Mouse (Mus musculus) left cerebral cortex, adult 9 months (tissue): ENCODE data around the gene Speer4e.
A peak's percentile ranks its signal among the peaks of the same experiment; 100 is the strongest.
"Not testable (repeated sequence)": the region's sequence is repeated elsewhere in the genome, so short reads cannot be mapped to it uniquely, and the experiment has no call there.

Experiments
- DNase-seq, 2 experiments: peaks; one replicate each; pipeline ENCODE4 v3.0.0; 2022; ENCODE audit warnings: low spot score in 2 of 2

Speer4e gene

DNA sequence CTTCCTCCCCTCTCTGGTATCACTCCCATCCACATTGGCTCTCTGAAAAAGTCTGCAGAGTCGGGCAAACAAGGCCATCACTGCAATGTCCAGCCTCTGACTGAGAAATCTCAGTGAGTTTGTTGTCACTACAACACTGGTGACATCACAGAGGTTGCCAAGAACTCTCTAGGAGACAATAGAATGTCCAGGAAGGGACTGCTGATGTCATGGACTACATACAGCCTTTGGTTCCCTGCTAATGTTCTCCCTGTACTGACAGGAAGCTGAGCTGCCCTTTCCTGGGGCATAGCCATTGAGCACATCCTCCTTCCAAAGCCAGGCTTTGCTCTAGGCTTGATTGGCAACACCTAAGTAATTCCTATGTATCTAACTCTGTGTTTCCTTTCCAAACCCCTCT lies at the start of gene Speer4e:
Gene Speer4e (minus strand): TSS at position 101 of the 400 bp plus-strand sequence.
- not testable (repeated sequence) for DNase-seq

DNA sequence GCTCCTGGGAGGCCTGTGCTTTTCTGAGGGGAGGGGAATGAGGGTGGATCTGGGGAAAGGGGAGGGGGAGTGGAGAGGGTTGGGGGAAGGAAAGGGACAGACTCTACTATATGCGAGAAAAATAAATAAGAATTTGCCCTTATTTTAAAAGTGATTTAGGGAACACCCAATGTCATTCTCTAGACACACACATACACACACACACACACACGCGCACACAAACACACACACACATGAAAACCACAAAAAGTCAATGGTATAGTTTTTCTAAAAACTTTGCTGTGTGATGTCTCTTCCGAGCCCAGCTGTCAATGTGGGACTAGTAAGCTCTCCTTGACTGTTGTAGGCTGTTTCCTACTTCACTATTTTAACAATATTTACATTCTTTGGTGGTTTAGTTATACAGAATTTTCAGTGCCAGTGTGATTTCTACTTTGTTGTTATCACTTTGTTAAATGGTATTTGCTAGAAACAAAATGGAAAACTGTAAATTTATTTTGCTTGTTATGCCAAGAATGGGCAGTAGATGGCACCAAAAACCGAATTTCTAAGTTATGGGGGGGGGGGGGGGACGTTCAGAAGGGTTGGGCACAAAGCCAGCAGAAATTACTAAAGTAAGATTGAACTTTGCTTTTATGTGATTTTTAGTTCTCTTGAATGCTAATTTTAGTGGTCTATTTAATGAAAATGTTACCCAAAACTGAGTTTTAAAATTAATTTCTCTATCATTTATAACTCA lies 48.6 kb upstream of the Speer4e start:
- not testable (repeated sequence) for DNase-seq

DNA sequence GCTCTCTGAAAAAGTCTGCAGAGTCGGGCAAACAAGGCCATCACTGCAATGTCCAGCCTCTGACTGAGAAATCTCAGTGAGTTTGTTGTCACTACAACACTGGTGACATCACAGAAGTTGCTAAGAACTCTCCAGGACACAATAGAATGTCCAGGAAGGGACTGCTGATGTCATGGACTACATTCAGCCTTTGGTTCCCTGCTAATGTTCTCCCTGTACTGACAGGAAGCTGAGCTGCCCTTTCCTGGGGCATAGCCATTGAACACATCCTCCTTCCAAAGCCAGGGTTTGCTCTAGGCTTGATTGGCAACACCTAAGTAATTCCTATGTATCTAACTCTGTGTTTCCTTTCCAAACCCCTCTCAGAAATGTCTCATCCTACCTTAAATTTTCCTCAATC lies 40.6 kb upstream of the Speer4e start, which contains the start of gene Gm10354:
Gene Gm10354 (minus strand): TSS at position 101 of the 400 bp plus-strand sequence.
- DNase-seq = not testable (repeated sequence)

DNA sequence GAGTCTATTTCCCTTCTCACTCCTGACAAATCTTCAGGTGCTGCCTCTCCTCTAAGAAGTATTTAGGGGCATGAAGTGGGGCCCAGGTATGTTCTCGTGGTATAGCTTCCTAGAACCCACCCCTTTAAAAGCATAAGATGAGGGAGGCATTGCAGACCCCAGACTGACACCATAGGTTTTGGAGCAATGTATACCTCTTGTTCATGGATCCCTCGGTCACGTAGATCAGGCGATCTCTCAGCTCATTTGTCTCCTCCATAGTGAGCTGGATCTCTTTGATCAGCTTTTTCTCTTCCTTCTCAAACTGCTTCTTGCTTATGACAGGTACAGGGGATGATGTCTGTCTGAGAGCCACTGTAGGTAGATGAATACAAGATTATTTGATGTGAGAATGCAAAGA lies 39.1 kb upstream of the Speer4e start:
- DNase-seq = not testable (repeated sequence)

DNA sequence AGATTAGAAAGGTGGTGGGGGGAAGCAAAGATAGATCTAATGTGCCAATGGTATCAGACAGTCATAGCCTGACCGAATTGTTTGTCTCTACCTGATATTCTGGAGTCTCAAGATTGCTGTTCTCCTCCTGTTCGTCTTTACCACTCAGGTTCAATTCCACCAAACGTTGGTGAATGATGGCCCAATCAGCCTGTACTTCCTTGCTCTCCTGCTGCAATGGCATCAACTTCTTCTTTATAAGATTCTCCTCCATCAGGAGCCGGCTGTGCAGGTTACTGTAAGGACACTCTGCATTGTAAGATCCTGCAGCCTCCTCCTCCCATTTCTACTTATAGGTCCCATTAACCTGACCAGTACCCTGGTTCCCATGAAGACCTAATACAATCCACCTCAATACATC lies 37.1 kb upstream of the Speer4e start:
- not testable (repeated sequence) for DNase-seq

DNA sequence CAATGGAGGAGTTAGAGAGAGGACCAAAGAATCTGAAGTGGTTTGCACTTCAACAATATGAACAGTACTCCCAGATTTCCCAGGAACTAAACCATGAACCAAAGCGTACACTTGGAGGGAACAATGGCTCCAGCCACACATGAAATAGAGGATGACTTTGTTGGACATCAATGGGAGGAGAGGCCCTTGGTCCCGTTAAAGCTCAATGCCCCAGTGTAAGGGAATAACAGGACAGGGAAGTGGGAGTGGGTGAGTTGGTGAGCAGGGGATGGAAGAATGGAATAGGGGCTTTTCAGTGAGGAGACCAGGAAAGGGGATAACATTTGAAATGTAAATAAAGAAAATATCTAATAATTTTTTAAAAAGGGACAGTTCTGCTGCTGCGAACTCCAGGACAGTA lies 34.6 kb upstream of the Speer4e start:
- not testable (repeated sequence) for DNase-seq

DNA sequence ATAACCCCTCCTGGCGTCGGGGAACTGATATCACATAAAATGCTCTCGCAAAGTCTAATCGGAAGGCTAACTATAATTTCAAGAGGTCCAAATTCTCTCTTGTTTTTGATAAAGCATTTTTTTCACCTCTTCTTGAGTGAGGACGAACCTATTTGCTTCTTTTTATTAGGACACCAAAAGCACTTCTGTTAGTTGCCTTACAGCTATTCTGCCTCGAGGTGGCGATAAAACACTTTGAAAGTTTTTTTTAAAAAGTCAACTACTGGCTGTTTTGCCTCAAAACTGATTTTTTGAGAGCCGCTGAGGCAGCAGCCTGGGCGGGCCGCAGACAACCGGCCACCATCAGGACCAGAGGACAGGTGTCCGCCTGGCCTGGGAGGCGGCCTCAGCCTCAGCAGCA lies 25.6 kb upstream of the Speer4e start:
- not testable (repeated sequence) for DNase-seq

DNA sequence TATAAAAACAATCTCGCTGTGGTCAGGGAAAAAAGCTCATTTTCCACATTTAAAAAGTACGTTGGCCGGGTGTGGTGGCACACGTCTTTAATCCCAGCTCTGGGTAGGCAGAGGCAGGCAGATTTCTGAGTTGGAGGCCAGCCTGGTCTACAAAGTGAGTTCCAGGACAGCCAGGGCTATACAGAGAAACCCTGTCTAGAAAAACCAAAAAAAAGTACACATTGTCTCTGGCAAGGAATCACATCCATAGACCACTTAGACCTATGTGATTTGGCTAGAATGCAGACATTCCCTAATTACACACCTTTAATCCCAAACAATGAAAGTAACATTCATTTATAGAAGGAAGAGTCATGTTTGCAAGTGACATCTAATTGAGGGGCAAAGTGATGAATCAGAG lies 23.3 kb upstream of the Speer4e start:
- DNase-seq = not testable (repeated sequence)

DNA sequence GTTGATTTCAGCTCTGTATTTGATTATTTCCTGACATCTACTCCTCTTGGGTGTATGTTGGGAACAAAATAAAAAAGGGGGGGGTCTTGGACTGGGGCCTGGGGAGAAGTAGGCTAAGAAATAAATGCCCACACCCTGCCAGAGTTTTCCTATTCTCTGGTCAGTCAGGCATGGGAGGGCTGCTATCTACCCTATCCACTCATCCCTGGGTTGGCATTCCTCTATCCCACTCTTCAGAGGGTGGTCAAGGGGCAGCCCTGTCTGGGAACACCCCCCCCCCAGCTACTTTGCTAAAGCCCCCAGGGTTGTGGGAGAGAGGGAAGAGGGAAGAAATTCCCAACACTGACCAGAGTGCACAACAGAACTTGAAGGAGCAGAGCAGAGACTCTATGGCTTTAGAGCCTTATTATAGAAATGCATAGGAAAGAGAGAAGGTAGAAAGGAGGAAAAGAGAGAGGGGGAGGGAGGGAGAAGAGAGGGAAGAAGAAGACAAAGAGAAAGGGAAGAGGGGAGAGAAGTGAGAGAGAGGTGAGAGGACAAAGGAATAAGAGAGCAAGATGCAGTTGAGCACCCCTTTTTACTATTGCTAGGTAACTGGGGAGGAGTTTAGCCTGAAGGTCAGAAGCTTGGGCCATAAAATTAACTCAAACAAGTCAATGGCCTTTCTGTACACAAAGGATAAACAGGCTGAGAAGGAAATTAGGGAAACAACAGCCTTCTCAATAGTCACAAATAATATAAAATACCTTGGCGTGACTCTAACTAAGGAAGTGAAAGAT lies 17.9 kb upstream of the Speer4e start:
- not testable (repeated sequence) for DNase-seq

DNA sequence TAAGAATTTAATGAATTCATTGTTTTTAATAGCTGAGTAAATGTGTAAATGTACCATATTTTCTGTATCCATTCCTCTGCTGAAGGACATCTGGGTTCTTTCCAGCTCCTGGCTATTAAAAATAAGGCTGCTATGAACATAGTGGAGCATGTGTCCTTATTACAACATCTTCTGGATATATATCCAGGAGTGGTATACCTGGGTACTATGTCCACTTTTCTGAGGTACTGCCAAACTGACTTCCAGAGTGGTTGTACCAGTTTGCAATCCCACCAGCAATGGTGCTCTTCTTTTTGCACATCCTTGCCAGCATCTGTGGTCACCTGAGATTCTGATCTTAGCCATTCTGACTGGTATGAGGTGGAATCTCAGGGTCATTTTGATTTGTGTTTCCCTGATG lies 15.4 kb upstream of the Speer4e start:
- not testable (repeated sequence) for DNase-seq

DNA sequence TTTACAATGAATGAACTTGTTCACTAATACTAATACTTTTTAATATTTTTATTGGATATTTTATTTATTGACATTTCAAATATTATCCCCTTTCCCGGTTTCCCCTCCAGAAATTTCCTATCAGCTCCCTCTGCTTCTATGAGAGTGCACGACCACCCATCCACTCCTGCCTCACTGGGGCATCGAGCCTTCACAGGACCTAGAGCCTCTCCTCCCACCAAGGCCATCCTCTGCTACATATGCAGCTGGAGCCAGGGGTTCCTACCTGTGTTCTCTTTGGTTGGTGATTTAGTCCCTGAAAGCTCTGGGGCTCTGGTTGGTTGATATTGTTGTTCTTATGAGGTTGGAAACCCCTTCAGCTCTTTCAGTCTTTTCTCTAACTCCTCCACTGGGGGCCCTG lies 14.5 kb upstream of the Speer4e start:
- DNase-seq = not testable (repeated sequence)

DNA sequence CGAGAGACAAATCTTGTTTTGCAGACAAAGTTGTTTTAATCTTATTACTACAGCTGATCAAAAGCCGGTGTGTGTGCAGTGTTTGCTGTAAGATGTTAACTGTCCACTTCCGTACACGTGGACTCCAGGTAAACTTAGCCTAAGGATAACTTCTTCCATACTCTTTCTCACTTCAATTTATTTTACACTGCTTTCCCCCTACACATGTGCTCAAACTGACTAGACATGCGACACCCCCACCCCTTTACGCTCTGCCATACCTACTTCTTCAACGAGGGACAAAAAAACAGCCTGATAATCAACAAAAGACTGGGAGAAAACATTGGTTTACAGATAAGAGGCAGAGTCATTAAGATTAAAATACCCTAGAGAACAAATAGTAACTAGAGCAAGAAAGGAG lies 13.6 kb upstream of the Speer4e start:
- not testable (repeated sequence) for DNase-seq

DNA sequence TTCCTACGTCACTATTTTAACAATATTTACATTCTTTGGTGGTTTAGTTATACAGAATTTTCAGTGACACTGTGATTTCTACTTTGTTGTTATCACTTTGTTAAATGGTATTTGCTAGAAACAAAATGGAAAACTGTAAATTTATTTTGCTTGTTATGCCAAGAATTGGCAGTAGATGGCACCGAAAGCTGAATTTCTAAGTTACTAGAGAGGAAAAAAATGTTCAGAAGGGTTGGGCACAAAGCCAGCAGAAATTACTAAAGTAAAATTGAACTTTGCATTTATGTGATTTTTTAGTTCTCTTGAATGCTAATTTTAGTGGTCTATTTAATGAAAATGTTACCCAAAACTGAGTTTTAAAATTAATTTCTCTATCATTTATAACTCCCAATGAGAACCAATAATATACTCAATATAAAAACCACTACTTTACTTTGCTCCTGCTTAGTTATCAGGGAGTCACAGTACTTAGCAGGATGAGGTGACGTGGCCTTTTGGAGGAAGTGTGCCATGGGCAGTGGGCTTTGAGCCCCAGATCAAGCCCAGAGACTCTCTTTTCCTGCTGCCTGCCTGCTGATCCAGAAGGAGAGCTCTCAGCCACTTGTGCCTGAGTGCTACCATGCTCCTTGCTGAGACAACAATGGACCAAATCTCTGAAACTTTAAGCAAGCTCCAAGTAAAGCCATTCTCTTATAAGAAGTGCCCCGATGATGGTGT lies 9.4 kb upstream of the Speer4e start:
- DNase-seq = peak in 1 of 2 experiments; percentile 15

DNA sequence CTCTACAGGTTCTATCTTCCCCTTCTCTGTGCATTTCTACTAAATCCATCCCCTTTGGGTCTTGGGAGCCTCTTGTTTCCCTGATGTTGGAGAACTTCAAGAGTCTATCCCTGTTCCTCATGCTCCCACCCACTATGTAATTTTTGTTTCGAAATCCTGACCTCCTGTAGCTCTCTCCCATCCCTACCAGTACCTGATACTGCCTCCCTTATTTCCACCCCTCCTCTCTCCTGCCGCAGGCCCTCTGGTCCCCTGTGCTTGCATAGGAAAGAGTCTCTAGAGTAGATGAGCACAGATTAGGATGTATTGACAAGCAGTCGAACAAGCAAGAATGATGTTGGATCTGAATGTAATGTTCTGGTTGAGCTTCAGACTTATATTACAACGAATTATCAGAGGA lies 7.3 kb upstream of the Speer4e start:
- DNase-seq = not testable (repeated sequence)

DNA sequence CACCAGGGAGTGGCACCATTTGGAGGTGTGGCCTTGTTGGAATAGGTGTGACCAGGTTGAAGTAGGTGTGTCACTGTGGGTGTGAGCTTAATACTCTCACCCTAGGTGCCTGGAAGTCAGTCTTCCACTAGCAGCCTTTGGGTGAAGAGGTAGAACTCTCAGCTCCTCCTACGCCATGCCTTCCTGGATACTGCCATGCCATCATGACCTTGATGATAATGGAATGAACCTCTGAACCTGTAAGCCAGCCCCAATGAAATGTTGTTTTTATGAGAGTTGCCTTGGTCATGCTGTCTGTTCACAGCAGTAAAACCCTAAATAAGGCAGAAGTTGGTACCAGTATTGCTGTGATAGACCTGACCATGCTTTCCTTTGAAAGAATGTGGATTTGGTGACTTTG lies 2.8 kb upstream of the Speer4e start:
- not testable (repeated sequence) for DNase-seq

DNA sequence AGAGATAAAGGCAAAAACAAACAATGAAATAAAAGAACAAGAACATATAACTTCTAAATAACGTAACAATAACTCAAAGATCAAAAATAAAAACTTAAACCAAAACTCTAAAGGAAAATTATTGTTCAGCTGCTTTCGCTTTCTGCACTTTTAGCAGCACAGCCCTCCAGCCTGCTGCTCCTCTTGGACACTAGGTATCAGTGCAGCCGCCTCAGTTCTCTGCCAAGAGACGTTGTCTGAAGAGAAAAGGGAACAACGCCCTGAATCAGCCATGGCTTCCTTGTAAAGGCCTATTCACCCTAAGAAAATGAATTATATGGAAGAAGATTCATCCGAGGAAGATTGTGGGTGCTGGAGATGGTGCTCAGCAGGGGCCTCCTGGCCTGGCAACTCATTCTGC lies 4.5 kb downstream of the Speer4e start:
- DNase-seq = not testable (repeated sequence)

DNA sequence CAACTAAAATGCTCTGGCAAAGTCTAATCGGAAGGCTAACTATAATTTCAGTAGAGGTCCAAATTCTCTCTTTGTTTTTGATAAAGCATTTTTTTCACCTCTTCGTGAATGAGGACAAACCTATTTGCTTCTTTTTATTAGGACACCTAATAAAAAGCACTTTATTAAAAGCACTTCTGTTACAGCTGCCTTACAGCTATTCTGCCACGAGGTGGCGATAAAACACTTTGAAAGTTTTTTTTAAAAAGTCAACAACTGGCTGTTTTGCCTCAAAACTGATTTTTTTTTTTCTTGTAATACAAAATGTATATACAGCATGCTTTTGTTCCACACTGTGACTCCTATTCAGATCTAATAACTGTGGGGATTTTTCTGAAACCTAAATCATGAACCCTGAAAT lies 11.2 kb downstream of the Speer4e start:
- not testable (repeated sequence) for DNase-seq

DNA sequence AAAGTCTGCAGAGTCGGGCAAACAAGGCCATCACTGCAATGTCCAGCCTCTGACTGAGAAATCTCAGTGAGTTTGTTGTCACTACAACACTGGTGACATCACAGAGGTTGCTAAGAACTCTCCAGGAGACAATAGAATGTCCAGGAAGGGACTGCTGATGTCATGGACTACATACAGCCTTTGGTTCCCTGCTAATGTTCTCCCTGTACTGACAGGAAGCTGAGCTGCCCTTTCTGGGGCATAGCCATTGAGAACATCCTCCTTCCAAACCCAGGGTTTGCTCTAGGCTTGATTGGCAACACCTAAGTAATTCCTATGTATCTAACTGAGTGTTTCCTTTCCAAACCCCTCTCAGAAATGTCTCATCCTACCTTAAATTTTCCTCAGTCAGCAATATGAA lies 23.4 kb downstream of the Speer4e start, which contains the start of gene Gm9758:
Gene Gm9758 (minus strand): TSS at position 101 of the 400 bp plus-strand sequence.
- DNase-seq = not testable (repeated sequence)

DNA sequence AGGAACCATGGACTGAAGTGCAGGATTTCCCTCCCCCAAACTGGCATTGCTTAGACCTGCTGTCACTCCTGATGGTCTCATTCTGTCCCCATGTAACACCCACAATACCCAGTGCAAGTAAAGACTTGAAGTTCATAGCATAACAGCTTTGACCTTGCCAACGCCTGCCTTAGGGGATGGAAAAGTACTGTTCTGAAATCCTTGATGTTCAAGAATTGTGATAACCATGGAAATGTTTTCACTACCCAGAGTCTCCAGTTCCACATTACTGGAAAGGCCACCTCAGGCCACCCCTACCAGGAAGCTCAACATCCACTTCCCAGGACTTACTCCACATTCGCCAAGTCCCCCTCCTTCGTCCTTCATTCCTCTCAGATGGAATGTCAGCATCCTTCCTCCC lies 23.9 kb downstream of the Speer4e start:
- DNase-seq = not testable (repeated sequence)

DNA sequence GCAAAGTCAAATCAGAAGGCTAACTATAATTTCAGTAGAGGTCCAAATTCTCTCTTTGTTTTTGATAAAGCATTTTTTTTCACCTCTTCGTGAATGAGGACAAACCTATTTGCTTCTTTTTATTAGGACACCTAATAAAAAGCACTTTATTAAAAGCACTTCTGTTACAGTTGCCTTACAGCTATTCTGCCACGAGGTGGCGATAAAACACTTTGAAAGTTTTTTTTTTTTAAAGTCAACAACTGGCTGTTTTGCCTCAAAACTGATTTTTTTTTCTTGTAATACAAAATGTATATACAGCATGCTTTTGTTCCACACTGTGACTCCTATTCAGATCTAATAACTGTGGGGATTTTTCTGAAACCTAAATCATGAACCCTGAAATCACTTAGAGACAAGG lies 34.7 kb downstream of the Speer4e start:
- not testable (repeated sequence) for DNase-seq

DNA sequence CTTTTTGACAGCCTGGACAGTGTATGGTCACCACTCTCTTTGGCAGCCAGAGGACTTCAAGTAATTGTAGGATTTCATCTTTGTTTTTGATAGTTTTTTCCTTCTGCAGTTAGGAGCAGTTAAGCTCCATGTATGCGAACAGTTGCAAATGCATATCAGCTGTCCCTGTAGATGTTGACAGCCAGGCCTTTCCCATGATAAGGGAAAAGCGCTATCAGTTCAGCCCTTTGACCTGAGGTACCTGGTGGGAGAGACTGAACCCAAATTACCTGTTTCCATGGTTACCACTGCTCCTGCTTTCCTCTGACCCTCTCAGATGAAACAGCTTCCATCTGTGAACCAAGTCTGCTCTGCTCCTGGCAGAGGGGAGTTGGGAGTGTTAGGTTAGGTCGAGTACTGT lies 46.0 kb downstream of the Speer4e start:
- no peak for DNase-seq

DNA sequence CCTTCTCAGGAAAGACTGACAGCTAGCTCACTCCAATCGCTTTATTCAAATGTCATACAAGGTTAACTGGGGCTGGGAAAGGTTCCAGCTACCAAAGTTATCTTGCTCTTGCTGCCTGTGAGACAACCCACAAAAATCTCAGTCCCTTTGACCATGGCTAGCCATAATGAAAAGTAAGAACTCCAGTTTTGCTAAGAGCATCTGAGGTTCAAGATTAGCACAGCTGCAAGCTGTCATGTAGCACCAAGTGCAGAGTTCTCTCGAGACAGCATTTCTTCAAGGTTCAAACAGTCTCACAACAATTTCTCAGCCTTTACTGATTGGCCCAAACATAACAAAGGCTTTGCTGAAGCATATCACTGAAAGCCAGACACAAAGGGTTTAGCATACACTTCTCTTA lies 52.9 kb downstream of the Speer4e start:
- not testable (repeated sequence) for DNase-seq
